Mouse (Mus musculus) adrenal gland, postnatal 36 days (tissue): ENCODE measurements around the gene Fubp1. TPM values are rescaled to one million over a fixed set of nuclear protein-coding genes. Genes with fewer than 3 reads are reported as not detected.

Experiments
- DNase-seq, 2 experiments: peaks; one replicate each; pipeline ENCODE4 v3.0.0; 2021; ENCODE audit warnings: mixed read lengths in 1 of 2
- long read RNA-seq, 2 experiments: library from polyadenylated mRNA; stranded (forward); transcript quantifications; one replicate each; pipeline ENCODE4 v2.0.0; 2021; ENCODE audit warnings: borderline sequencing depth in 2 of 2
- total RNA-seq, 2 experiments: library from RNA; stranded (reverse); gene quantifications; 2 replicates each; pipeline ENCODE4 v1.2.3; 2021

Gene Fubp1
- total RNA-seq, result 100 to 1,000 TPM; 117 to 140 TPM
- long read RNA-seq, experiment 1, full-length matches to known transcripts, result 9 of 28 reads
- long read RNA-seq, experiment 1, partial matches to known transcripts, result 7 of 28 reads
- long read RNA-seq, experiment 1, other reads (novel, unspliced or antisense), result 12 of 28 reads
- long read RNA-seq, experiment 2, full-length matches to known transcripts, result 10 of 13 reads
- long read RNA-seq, experiment 2, partial matches to known transcripts, result 1 of 13 reads
- long read RNA-seq, experiment 2, other reads (novel, unspliced or antisense), result 2 of 13 reads

- peak; percentile 100 for DNase-seq
Observed at GRCm38 (mm10) chr3:152209967-152210634, at the start of gene Fubp1, which contains the start of gene Dnajb4. TSS of gene Fubp1 (plus strand) at chr3:152210422. TSS of gene Dnajb4 (minus strand) at chr3:152210302.

GRCm38 (mm10) chr3:152160607-152161006, 49.6 kb upstream of the Fubp1 start:
- no peak for DNase-seq

GRCm38 (mm10) chr3:152163320-152163719, 46.9 kb upstream of the Fubp1 start:
- DNase-seq, result no peak

DNA sequence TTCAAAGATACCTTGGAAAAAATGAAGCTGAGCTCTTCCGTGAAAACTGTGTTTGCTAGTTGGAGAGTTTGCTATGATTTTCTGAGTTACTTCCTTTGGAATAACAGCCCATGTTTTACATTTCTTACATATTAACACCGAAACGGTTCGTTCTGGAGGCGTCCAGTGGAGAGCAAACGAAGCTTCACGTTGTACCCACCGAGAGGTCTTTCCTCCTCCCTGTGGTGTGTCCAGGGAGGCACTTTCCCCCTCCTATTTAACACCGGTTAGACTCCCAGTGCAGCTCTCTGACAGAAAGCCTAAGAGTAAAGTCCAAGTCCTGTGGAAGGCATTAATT, 45.2 kb upstream of the Fubp1 start:
- no peak for DNase-seq

DNA sequence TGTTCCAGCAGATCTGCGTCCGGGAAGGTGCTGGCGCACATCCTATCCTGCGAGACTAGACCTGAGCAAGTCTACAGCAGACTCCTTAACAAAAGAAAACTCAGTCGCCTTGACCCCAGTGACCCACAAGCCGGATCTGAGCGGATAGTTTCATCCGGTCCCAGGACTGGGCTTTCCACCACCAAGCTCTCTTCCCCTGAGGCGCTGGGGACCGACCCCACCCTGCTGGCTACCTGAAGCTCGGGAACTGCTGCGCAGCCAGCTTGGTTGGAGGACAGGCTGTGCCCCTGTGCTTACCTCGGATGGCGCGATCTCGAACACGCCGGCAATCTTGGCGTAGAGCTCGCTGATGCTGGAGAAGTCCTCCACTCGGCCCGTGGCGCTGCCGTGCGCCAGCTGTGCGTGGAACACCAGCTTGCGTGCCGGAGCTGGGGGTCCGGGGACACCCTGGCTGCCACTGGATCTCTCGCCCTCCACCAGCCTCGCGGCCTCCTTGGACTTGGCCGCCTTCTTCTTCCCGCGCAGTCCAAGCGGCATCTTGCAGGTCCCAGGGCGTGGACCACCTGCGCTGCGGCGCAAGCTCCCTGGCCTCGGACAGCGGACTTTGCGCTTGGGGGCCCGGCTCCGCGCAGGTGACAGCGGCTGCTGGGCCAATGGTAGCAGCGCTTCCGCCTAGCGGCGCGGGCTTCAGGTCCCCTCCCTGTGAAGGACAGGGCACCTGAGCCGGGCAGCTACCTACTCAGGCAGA, 44.7 kb upstream of the Fubp1 start:
- peak; percentile 53 to 67 for DNase-seq

GRCm38 (mm10) chr3:152166099-152166423, 44.2 kb upstream of the Fubp1 start, which contains the start of gene Gipc2:
TSS of gene Gipc2 (minus strand) at chr3:152166230.
- no peak for DNase-seq

- no peak for DNase-seq
Observed at GRCm38 (mm10) chr3:152166699-152167451, 43.3 kb upstream of the Fubp1 start.

DNA sequence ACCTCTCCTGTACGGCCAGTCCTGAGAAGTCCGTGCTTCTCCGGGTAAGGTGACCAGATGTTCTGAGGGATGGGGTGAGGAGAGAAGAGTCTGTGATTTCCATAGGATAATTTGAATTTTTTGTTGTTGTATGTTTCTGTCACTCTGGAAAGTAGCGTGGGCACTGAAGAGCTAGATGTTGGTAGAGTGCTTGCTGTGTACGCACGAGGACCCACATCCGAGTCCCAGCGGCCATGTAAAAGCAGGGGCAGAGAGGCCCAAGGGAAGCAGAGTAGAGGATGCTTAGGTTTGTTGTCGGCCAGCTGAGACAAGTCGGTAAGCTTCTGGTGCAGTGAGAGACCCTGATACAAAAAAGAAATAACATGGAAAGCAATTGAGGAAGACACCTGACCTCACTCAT, 42.2 kb upstream of the Fubp1 start:
- DNase-seq, result no peak

DNA sequence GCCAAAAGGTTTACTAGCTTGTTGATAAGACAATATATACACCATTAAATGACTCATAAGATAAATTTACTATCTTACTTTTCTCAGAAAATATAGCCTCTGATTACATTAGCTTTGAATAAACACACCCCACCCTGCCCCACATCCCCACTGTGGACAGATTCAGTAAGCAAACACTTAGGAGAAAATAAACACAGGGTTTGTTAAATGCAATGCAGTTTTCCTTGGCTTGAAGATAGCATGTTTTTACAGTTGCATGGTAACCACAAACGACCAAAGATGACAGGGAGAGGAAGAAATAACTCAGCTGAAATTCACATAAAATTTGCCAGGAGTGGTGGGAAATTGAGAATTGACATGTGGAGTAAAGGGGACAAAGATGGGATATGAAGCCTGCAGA, 39.8 kb upstream of the Fubp1 start:
- DNase-seq, result no peak

GRCm38 (mm10) chr3:152171236-152171635, 39.0 kb upstream of the Fubp1 start:
- peak in 1 of 2 experiments; percentile 44 for DNase-seq

DNA sequence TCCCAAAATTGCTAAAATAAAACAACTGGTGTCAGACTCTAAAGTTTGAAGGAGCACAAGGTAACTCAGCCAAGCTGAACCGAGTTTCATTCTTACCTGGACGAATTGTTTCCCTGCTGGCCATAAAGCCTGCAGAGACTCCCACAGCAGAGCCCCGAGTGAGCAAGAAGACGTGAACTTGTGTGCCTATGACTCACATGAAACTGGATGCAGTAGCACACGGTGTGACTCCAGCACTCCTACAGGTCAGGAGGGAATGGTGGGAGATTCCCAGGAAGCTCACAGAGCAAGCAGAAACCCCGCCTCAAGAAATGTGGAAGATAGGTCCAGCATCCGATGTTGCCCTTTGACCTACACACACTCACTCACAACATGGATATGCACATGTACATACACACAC, 38.4 kb upstream of the Fubp1 start:
- DNase-seq, result no peak

DNA sequence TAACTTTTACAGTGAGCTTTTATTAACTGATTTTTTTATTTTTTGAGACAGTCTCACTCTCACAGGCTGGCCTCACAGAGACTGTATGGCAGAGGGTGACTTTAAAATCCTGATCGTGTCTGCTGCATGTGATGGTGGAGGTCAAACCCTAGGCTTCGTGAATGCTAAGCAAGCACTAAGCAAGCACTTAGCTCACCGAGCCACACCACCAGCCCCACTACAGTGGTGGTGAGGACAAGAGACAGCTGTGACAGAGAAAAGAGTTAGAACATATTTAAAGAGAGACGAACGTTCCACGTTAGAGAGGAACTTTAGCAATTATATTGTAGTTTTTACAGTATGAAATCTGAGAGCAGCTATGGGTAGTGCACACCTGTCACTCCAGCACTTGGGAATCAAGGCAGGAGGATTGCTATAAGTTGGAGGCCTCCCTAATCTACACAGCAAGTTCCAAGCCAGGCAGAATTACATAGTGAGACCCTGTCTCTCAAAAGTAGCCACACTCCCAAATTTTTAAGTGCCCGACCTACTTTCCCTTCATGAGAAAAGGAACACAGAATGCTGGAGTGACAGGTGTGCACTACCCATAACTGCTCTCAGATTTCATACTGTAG, 37.8 kb upstream of the Fubp1 start:
- no peak for DNase-seq

DNA sequence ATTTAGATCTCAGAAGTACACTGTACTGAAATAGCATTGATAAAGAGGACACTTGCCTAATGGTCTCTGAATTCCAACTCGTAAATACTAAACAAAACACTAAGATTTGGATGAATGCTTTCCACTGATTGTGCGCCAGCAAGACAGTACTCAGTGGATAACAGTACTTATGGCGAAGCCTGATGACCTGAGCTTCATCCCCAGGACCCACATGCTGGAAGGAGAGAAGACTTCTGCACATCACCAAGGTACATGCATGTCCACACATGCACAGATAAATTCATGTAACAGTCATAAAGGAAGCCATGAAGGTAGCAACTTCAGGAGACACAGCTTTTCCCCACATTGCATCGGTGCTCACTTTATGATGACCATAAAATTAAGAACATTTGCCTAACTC, 31.4 kb upstream of the Fubp1 start:
- DNase-seq, result no peak

DNA sequence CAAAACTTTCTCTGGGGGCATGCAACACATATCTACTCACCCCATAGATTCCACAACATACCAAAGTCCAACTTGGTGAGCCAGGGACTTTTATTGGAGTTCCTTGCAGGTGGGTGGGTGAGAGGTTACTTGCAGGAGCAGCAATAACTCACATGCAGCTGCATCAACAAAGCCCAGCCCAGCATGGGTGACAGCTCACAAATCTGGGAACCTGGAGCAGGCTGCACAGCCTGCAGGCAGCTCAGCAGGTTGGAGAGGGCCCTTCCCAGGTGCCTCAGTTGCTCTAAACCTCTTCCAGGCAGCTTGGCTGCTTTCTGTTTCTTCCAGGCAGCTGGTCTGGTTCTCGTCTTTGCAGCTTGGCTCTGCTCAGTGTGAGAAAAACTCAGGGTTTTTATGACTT, 30.9 kb upstream of the Fubp1 start:
- DNase-seq, result no peak

DNA sequence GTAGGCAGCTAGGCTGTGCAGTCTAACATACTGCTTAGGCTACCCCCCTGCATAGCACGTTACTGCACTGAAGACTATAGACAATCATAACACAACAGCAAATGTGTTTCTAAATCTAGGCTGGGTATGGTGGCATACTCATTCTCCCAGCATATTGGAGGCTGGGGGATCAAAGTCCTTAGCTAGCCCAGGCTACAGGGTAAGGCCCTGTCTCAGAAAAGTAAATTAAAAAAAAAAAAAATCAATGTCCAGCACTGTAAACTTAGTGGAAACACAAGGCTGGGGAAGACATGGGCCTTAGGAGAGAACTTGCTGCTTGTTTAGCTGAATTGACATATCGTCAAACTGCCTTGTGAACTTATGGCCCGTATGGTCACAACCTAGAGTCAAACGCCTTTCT, 29.6 kb upstream of the Fubp1 start:
- DNase-seq, result no peak

- DNase-seq, result no peak
Observed at GRCm38 (mm10) chr3:152183522-152183921, 26.7 kb upstream of the Fubp1 start.

DNA sequence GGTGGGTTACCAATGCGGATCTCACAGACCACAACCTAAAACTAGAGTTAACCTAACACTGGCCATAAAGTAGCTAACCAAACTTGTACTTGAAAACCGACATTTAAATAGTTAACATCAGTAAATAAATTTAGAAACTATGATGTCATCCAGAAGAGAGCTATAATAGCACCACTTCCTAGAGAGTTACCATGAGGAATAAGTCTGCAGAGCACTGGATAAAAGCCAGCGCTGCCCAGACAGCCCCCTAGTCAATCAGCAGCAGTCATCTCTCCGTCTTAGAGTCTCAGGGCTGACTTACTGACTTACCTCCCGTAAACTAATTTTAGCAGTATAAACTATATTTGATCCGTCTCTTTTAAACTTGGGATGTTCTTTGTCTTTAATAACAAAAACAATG, 24.1 kb upstream of the Fubp1 start:
- no peak for DNase-seq

DNA sequence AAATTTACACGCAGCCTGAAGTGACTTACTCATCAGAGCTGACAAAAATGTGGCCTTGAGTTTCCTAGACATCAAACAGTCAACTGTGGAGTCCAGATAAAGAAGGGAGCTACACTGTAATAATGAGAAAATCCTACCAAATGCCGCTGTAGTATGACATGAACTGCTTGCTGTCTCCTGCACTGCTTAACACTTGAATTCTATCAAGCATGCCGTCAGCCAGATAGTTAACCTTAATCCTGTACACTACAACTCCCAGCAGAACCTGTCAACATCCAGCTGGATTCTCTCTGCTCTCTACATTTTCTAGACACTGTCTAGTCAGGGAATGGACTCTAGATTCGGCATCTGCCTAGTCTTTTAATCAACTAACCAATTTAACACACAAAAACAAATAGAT, 20.9 kb upstream of the Fubp1 start:
- no peak for DNase-seq

DNA sequence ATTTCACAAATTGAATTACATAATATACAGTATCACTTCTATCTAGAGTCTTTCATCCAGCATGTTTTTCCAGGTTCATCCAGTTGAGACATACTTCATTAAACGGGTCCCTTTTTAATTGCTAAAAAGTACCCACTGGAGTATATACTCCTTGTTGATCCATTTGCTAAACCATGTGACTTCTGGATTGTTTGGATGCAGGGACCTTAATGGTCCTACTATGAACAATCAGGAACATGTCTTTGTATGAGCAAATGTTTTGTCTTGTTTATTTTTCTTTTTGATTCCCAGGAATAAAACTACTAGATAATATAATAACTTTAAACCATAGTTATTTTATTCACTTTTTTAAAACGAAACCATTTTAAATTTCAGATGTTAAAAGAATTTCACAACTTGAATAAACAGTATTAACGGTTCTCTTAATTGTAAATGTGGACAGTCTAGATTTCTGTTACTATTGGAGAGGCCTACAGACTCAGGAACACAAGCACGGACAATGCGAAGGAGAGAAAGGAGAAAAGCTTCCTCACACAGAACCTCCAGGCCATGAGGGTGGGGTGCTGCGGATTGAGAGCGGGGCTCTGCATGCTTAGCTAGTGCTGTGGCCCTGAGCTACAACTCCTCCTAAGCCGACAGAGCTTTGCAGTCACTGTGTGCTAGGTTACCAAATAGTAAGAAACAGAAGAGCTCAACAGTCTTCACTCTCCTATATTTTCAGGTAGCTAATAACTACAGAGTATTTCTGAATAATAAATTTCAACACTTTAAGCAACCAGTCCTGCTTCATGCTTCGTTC, 19.3 kb upstream of the Fubp1 start:
- DNase-seq, result peak in 1 of 2 experiments; percentile 24

DNA sequence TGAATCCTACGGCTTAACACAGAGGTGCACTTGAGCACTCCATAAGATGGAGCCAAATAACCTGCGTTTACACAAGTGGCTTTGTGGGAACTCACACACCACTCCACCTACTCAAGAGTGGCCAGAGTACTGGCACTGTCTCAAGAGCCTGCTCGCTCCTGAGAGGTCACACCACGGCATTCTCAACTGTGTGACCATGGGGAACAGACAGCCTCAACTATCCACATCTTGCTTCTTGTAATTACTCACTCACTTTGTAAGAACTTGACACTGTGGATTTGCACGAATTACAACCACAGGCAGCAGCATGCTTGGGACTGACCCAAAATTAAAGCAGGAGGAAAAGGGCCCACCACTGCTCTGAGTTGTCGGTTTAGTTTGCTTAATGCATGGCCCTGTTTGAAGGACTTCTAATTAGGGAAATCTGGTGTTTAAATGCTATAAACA, 18.4 kb upstream of the Fubp1 start:
- peak; percentile 40 to 48 for DNase-seq

DNA sequence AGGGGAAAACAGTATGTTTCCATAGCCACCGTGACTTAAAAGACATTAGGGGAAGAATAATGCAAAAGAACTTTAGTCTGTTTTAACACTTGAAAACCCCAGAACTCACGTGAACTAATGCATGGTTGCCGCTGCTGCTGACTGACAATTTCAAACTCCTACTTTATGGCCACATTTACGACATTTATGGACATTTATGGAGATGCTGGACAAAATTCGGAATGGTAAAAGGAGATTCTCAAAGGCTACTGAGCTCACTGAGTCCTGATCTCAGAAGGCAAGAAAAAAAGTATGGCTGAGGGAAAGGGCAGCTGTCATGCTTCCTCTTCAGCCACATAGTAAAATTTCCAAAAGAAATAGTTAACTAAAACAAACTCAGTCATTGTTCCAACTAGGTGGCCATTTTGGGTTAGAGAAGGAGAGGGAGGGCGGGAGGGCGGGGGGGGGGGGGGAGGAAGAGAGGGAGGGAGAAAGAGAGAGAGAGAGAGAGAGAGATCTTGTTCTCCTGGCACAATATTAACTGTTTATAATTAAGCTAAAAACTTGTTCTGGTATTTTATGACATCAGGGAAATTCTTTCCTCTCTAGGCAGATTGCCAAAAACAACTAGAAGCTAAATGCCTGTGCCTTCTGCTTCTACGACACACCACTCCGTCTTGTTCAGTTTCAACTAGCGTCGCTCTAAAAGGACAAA, 17.8 kb upstream of the Fubp1 start:
- DNase-seq, result no peak
